Mouse (Mus musculus) spleen, adult 2 months (tissue): ENCODE results near the gene Junb. TPM values are rescaled to one million over a fixed set of nuclear protein-coding genes. Genes with fewer than 3 reads are reported as not detected.

Source experiments
- DNase-seq, 2 experiments: peaks; one replicate each; pipeline versions ENCODE4 v3.0.0 to v3.0.0-alpha.2; 2012 to 2021; ENCODE audit warnings: low spot score in 2 of 2, low read depth in 1 of 2
- H3K27ac ChIP-seq: fragments of 200-500 bp; 2 replicates; pipeline ENCODE4 v1.5.1; 2012; ENCODE audit warnings: low read length, inconsistent platforms; ENCODE audit not compliant: insufficient read depth
- H3K27me3 ChIP-seq: fragments of 200-500 bp; 2 replicates; pipeline ENCODE4 v1.6.1; 2012; ENCODE audit warnings: mild to moderate bottlenecking, moderate library complexity, low read length, inconsistent platforms; ENCODE audit not compliant: control insufficient read depth, insufficient read depth
- H3K36me3 ChIP-seq: fragments of 200-500 bp; 2 replicates; pipeline ENCODE4 v1.6.1; 2012; ENCODE audit warnings: mild to moderate bottlenecking, low read length, inconsistent platforms; ENCODE audit not compliant: control insufficient read depth, insufficient read depth
- H3K4me1 ChIP-seq: fragments of 200-500 bp; 2 replicates; pipeline ENCODE4 v1.6.1; 2011; ENCODE audit warnings: inconsistent platforms; ENCODE audit not compliant: control insufficient read depth, insufficient read depth, insufficient read length
- H3K4me3 ChIP-seq: fragments of 200-500 bp; 2 replicates; pipeline ENCODE4 v1.5.1; 2011; ENCODE audit warnings: mild to moderate bottlenecking, inconsistent platforms; ENCODE audit not compliant: insufficient read depth, insufficient read length; ENCODE audit errors: extremely low read depth
- CTCF ChIP-seq: fragments of 200-500 bp; IDR thresholded peaks from 2 replicates; pipeline ENCODE4 v1.5.1; 2011; ENCODE audit warnings: mild to moderate bottlenecking, inconsistent platforms; ENCODE audit not compliant: insufficient read depth, insufficient read length, insufficient replicate concordance; ENCODE audit errors: extremely low read depth
- POLR2A ChIP-seq: fragments of 200-500 bp; IDR thresholded peaks from 2 replicates; pipeline ENCODE4 v1.6.1; 2011; ENCODE audit warnings: low read depth, low read length, inconsistent platforms
- WGBS: fragments of 180-500 bp; shearing (Covaris S2); methylation state at CpG from one replicate; pipeline ENCODE4 v1.1.7; 2018; 5-methylcytosine and 5-hydroxymethylcytosine counted together
- polyA plus RNA-seq: library from polyadenylated mRNA; depleted of rRNA; stranded (reverse); fragments of >200 nt; gene quantifications from 2 replicates; pipeline ENCODE4 v1.2.3, GENCODE M21; 2012

Junb gene
- polyA plus RNA-seq, 1 experiment = 89.2 TPM

GRCm38 (mm10) chr8:84997649-84998295, 19.3 kb upstream of the Junb start:
- Histone ChIP-seq H3K27me3 (no peaks in the 10 kb centered on the region), H3K27ac (no peak overlapping the region), H3K4me3 (no peak overlapping the region), H3K4me1 (peaks cover 2% of the 10 kb centered on the region; the same call in 1 of the 2 replicates), H3K36me3 (no peaks in the 10 kb centered on the region)
- 3% methylated on average over 19 of the region's 19 CpGs for WGBS
- DNase-seq = peak; percentile 80 to 91
- TF ChIP-seq CTCF (peak; percentile 100), POLR2A (no peak)

GRCm38 (mm10) chr8:84996978-84997377, 18.5 kb upstream of the Junb start:
- WGBS = 96% methylated on average over 5 of the region's 5 CpGs
- H3K4me3 ChIP-seq = no peak overlapping the region
- peaks cover 2% of the 10 kb centered on the region; the same call in 1 of the 2 replicates for H3K4me1 ChIP-seq
- DNase-seq = no peak
- TF ChIP-seq CTCF (no peak), POLR2A (no peak)
- H3K27me3 ChIP-seq = no peaks in the 10 kb centered on the region
- no peak overlapping the region for H3K27ac ChIP-seq
- H3K36me3 ChIP-seq = no peaks in the 10 kb centered on the region

GRCm38 (mm10) chr8:84995680-84996079, 17.2 kb upstream of the Junb start:
- no peak overlapping the region for H3K4me3 ChIP-seq
- WGBS = 90% methylated on average over 25 of the region's 25 CpGs
- no peak overlapping the region for H3K27ac ChIP-seq
- H3K27me3 ChIP-seq = no peaks in the 10 kb centered on the region
- DNase-seq = no peak
- peaks cover 2% of the 10 kb centered on the region; the same call in 1 of the 2 replicates for H3K4me1 ChIP-seq
- no peak for TF ChIP-seq CTCF
- no peak for TF ChIP-seq POLR2A
- H3K36me3 ChIP-seq = no peaks in the 10 kb centered on the region

GRCm38 (mm10) chr8:84994375-84994774, 15.9 kb upstream of the Junb start:
- DNase-seq = no peak

GRCm38 (mm10) chr8:84990836-84991235, 12.3 kb upstream of the Junb start:
- DNase-seq = peak in 1 of 2 experiments; percentile 43
- H3K4me1 ChIP-seq = no peaks in the 10 kb centered on the region; the same call in 1 of the 2 replicates
- 10% methylated on average over 15 of the region's 15 CpGs for WGBS

More at GRCm38 (mm10) chr8:84994375-84994774, 15.9 kb upstream of the Junb start:
- H3K4me1 ChIP-seq = peaks cover 2% of the 10 kb centered on the region; the same call in 1 of the 2 replicates
- 97% methylated on average over 9 of the region's 9 CpGs for WGBS
- H3K36me3 ChIP-seq = no peaks in the 10 kb centered on the region
- no peaks in the 10 kb centered on the region for H3K27me3 ChIP-seq
- no peak overlapping the region for H3K4me3 ChIP-seq
- no peak overlapping the region for H3K27ac ChIP-seq
- TF ChIP-seq CTCF (no peak), POLR2A (no peak)

GRCm38 (mm10) chr8:84990349-84990748, 11.8 kb upstream of the Junb start, which contains the start of gene Hook2:
Hook2 (plus strand) TSS chr8:84990603.
- Histone ChIP-seq H3K27me3 (no peaks in the 10 kb centered on the region), H3K36me3 (no peaks in the 10 kb centered on the region), H3K4me1 (no peaks in the 10 kb centered on the region; the same call in none of the 2 replicates), H3K27ac (peak within 1 kb of the TSS; percentile 70), H3K4me3 (peak within 1 kb of the TSS; percentile 53)
- DNase-seq = peak; percentile 98
- under 1% methylated on average over 28 of the region's 28 CpGs for WGBS
- no peak; the same call in 1 of the 2 replicates for TF ChIP-seq POLR2A
- TF ChIP-seq CTCF = peak; percentile 96

More at GRCm38 (mm10) chr8:84990836-84991235, 12.3 kb upstream of the Junb start:
- TF ChIP-seq POLR2A (no peak), CTCF (no peak)
- Histone ChIP-seq H3K4me3 (peak overlapping the region; percentile 53), H3K36me3 (no peaks in the 10 kb centered on the region), H3K27me3 (no peaks in the 10 kb centered on the region), H3K27ac (no peak overlapping the region)

- Histone ChIP-seq H3K27me3 (no peaks in the 10 kb centered on the region), H3K36me3 (no peaks in the 10 kb centered on the region), H3K4me1 (peaks cover 3% of the 10 kb centered on the region), H3K4me3 (peak overlapping the region; percentile 41; the same call in 1 of the 2 replicates), H3K27ac (peak overlapping the region; percentile 70)
- DNase-seq = peak in 1 of 2 experiments; percentile 89
- peak; percentile 95 for TF ChIP-seq CTCF
- TF ChIP-seq POLR2A = no peak
- under 1% methylated on average over 15 of the region's 15 CpGs for WGBS
Observed at GRCm38 (mm10) chr8:84989810-84990209, 11.3 kb upstream of the Junb start.
